Mouse (Mus musculus) embryonic fibroblast, embryonic 13.5 days (primary cell): ENCODE data around the gene Camp. TPM values are rescaled to one million over a fixed set of nuclear protein-coding genes. Genes with fewer than 3 reads are reported as not detected.
"Not testable (repeated sequence)": the region's sequence is repeated elsewhere in the genome, so short reads cannot be mapped to it uniquely, and the experiment has no call there.

Experiments
- H3K27ac ChIP-seq: 2 replicates; pipeline ENCODE4 v1.5.1; 2012; ENCODE audit warnings: low read length, control low read depth, inconsistent platforms; ENCODE audit not compliant: insufficient read depth
- H3K4me1 ChIP-seq: 2 replicates; pipeline ENCODE4 v1.6.1; 2011; ENCODE audit warnings: low read length; ENCODE audit not compliant: control insufficient read depth, insufficient read depth
- H3K4me3 ChIP-seq: 2 replicates; pipeline ENCODE4 v1.5.1; 2011; ENCODE audit warnings: mild to moderate bottlenecking, control low read depth, low read length; ENCODE audit not compliant: insufficient read depth
- CTCF ChIP-seq: IDR thresholded peaks from 2 replicates; pipeline ENCODE4 v1.5.1; 2011; ENCODE audit warnings: mild to moderate bottlenecking, control low read depth, low read length, moderate library complexity, borderline replicate concordance; ENCODE audit not compliant: insufficient read depth
- POLR2A ChIP-seq: IDR thresholded peaks from 2 replicates; pipeline ENCODE4 v1.6.1; 2011; ENCODE audit warnings: low read depth, mild to moderate bottlenecking, control low read depth, low read length, moderate library complexity
- polyA plus RNA-seq: library from polyadenylated mRNA; stranded (reverse); fragments of >200 nt; gene quantifications from 2 replicates; pipeline ENCODE4 v1.2.4, GENCODE M21; 2011; ENCODE audit warnings: low read depth; ENCODE audit not compliant: missing spikeins, insufficient read length

Camp gene
- polyA plus RNA-seq, 1 experiment = not detected

DNA sequence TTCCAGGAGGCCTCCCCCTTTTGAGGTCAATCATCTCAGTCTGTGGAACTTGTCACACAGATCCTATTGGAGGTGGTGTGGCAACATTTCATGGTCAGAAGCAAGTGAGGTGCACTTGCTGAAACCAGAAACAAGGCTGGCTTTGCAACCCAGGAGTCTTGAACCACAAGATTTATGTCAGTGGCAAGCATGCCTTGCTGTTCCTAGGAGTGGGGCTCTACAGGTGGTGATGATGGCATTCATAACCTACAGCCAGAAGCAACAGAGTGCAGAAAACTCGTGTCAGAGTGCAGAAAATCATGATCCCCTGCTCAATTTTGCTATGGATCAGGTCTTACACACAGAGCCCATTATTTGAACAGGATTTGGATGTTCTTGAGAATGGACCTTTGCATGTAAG lies 43.2 kb downstream of the Camp start:
- no peaks in the 10 kb centered on the region for H3K4me1 ChIP-seq
- no peak for TF ChIP-seq CTCF
- no peak for TF ChIP-seq POLR2A
- no peak overlapping the region for H3K27ac ChIP-seq
- no peak overlapping the region for H3K4me3 ChIP-seq

DNA sequence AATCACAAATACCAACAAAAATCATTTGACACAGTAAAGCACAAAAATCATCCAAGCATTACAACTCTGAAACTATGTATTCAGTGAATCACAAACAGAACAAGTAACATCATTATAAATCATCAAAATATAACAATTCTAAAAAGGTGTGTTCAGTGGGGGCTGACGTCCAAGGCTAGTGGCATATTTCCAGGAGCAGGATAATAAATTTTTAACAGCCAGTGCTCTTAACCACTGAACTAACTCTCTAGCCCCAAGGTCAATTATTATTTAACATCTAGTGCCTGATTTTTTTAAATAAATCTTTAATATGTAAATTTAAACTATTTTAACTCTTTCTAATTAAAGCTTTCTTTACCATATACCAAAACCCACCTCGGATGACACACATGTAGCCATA lies 43.8 kb downstream of the Camp start:
- not testable (repeated sequence) for H3K4me1 ChIP-seq, H3K27ac ChIP-seq, H3K4me3 ChIP-seq

DNA sequence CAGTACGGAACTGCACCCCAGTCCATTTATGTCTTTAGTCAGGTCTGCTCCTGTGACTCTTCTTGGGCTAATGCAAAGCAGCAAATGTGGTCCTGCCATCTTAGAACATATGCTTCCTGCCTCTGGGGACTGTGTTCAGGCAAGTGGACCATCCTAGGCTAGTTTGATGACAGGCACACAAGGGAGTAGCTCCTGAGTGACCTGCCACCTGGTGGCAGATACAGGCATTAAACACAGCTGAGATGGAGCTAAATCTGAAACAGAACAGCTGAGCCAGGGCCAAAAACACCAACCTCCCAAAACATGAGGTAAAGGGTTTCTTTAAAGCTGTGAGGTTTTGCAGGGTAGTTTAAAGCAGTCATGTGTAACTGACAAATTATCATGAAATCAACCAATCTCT lies 51.4 kb downstream of the Camp start:
- Histone ChIP-seq H3K4me3 (no peak overlapping the region), H3K27ac (no peak overlapping the region), H3K4me1 (no peaks in the 10 kb centered on the region)
- TF ChIP-seq POLR2A = no peak
- TF ChIP-seq CTCF = 0 out of 2 replicates have a peak, but pooled peaks have one; percentile 20

Other genes with a start within 250 kb of the Camp start
- not detected in 2 replicates for gene Fbxw24, start 223.6 kb downstream of the Camp start, polyA plus RNA-seq
- not detected in 2 replicates for gene Fbxw25, start 185.0 kb downstream of the Camp start, polyA plus RNA-seq
- not detected in 2 replicates for gene Fbxw18, start 146.9 kb downstream of the Camp start, polyA plus RNA-seq
- not detected in 2 replicates for gene Fbxw26, start 103.5 kb downstream of the Camp start, polyA plus RNA-seq
- not detected in 2 replicates for gene Fbxw27, start 58.9 kb downstream of the Camp start, polyA plus RNA-seq
- not detected in 2 replicates for gene Spink8, start 37.3 kb downstream of the Camp start, polyA plus RNA-seq
- gene Nme6, start 16.9 kb downstream of the Camp start, polyA plus RNA-seq = 15.2 and 21.3 TPM in 2 replicates
- gene Cdc25a, start 26.0 kb upstream of the Camp start, polyA plus RNA-seq = 19.6 and 21.9 TPM in 2 replicates
- 220 and 222 TPM in 2 replicates for gene Map4, start 81.8 kb upstream of the Camp start, polyA plus RNA-seq